Mouse (Mus musculus) lung, postnatal 10 days (tissue): ENCODE measurements around the gene Acap2.

Experiments
- DNase-seq: peaks from one replicate; pipeline ENCODE4 v3.0.0; 2021

The Acap2 gene

GRCm38 (mm10) chr16:31077396-31077795 lies 123.6 kb downstream of the Acap2 start:
- no peak for DNase-seq

GRCm38 (mm10) chr16:31076436-31076835 lies 124.6 kb downstream of the Acap2 start:
- no peak for DNase-seq

GRCm38 (mm10) chr16:31074324-31074908 lies 126.6 kb downstream of the Acap2 start:
- DNase-seq: no peak

- DNase-seq: no peak
Measured at GRCm38 (mm10) chr16:31071731-31072130, 129.3 kb downstream of the Acap2 start.

- DNase-seq: peak; percentile 89
Measured at GRCm38 (mm10) chr16:31070358-31071133, 130.5 kb downstream of the Acap2 start.

GRCm38 (mm10) chr16:31069211-31070166 lies 131.6 kb downstream of the Acap2 start:
- no peak for DNase-seq

- DNase-seq: peak; percentile 75
Measured at GRCm38 (mm10) chr16:31068280-31068679, 132.8 kb downstream of the Acap2 start.

- peak; percentile 61 for DNase-seq
Measured at GRCm38 (mm10) chr16:31066344-31067098, 134.5 kb downstream of the Acap2 start.

GRCm38 (mm10) chr16:31064782-31065181 lies 136.3 kb downstream of the Acap2 start:
- DNase-seq: no peak

GRCm38 (mm10) chr16:31062918-31063317 lies 138.1 kb downstream of the Acap2 start:
- DNase-seq: no peak

- DNase-seq: peak; percentile 53
Measured at GRCm38 (mm10) chr16:31061246-31061880, 139.7 kb downstream of the Acap2 start.

GRCm38 (mm10) chr16:31060714-31061113 lies 140.3 kb downstream of the Acap2 start:
- DNase-seq: no peak

- no peak for DNase-seq
Measured at GRCm38 (mm10) chr16:31060226-31060625, 140.8 kb downstream of the Acap2 start.

GRCm38 (mm10) chr16:31059730-31060129 lies 141.3 kb downstream of the Acap2 start:
- no peak for DNase-seq

- no peak for DNase-seq
Measured at GRCm38 (mm10) chr16:31052812-31053211, 148.2 kb downstream of the Acap2 start.

GRCm38 (mm10) chr16:31052177-31052726 lies 148.8 kb downstream of the Acap2 start:
- DNase-seq: no peak

- DNase-seq: no peak
Measured at GRCm38 (mm10) chr16:31050701-31051100, 150.3 kb downstream of the Acap2 start.

- no peak for DNase-seq
Measured at GRCm38 (mm10) chr16:31048194-31048593, 152.9 kb downstream of the Acap2 start.

- DNase-seq: no peak
Measured at GRCm38 (mm10) chr16:31047186-31047898, 153.7 kb downstream of the Acap2 start.

GRCm38 (mm10) chr16:31046217-31046659 lies 154.8 kb downstream of the Acap2 start:
- peak; percentile 43 for DNase-seq

GRCm38 (mm10) chr16:31045211-31045610 lies 155.8 kb downstream of the Acap2 start:
- no peak for DNase-seq
